Mouse (Mus musculus) embryonic facial prominence, embryonic 14.5 days (tissue): ENCODE measurements around the gene Traf7. TPM values are rescaled to one million over a fixed set of nuclear protein-coding genes. Genes with fewer than 3 reads are reported as not detected.

ENCODE experiments used
- ATAC-seq: fragments of 200-750 bp; cut with Nextera tagmentation; 2 replicates; pipeline ENCODE4 v1.8.0; 2017; ENCODE audit warnings: low read depth, moderate number of reproducible peaks, moderate TSS enrichment
- DNase-seq: peaks from one replicate; pipeline ENCODE4 v3.0.0-alpha.2; 2015; ENCODE audit warnings: low spot score
- H3K27ac ChIP-seq: fragments of 300-500 bp; sonication (generic); replicated peaks from 2 replicates; pipeline ENCODE4 v1.5.1; 2014; ENCODE audit warnings: low read depth, mild to moderate bottlenecking, low read length, moderate library complexity
- H3K27me3 ChIP-seq: fragments of 300-500 bp; sonication (generic); replicated peaks from 2 replicates; pipeline ENCODE4 v1.6.1; 2014; ENCODE audit warnings: low read length; ENCODE audit not compliant: control insufficient read depth, insufficient read depth
- H3K36me3 ChIP-seq: fragments of 300-500 bp; sonication (generic); 2 replicates; pipeline ENCODE4 v1.6.1; 2014; ENCODE audit warnings: low read length, mixed read lengths; ENCODE audit not compliant: control insufficient read depth, insufficient read depth
- H3K4me1 ChIP-seq: fragments of 300-500 bp; sonication (generic); 2 replicates; pipeline ENCODE4 v1.6.1; 2014; ENCODE audit warnings: antibody characterized with exemption, low read length; ENCODE audit not compliant: control insufficient read depth, insufficient read depth
- H3K4me2 ChIP-seq: fragments of 300-500 bp; sonication (generic); 2 replicates; pipeline ENCODE4 v1.6.1; 2014; ENCODE audit warnings: low read depth, mild to moderate bottlenecking, low read length, moderate library complexity, mixed read lengths
- H3K4me3 ChIP-seq: fragments of 300-500 bp; sonication (generic); 2 replicates; pipeline ENCODE4 v1.5.1; 2014; ENCODE audit warnings: low read depth, mild to moderate bottlenecking, low read length
- H3K9ac ChIP-seq: fragments of 300-500 bp; sonication (generic); 2 replicates; pipeline ENCODE4 v1.6.1; 2014; ENCODE audit warnings: low read depth, mild to moderate bottlenecking, low read length, moderate library complexity, mixed read lengths
- H3K9me3 ChIP-seq: fragments of 300-500 bp; sonication (generic); 2 replicates; pipeline ENCODE4 v1.6.1; 2016; ENCODE audit warnings: low read length; ENCODE audit not compliant: control insufficient read depth
- WGBS: fragments of 180-500 bp; shearing (Covaris S2); extraction: QIAGEN DNeasy Blood & Tissue Kit; methylation state at CpG from one replicate; pipeline ENCODE4 v1.1.7; 2014; 5-methylcytosine and 5-hydroxymethylcytosine counted together
- polyA plus RNA-seq: library from polyadenylated mRNA; unstranded; fragments of >200 nt; fragmentation: Nextera tagmentation; extraction: Ambion mirVana; gene quantifications from 2 replicates; pipeline ENCODE4 v1.2.1, GENCODE M21; 2014

Traf7 gene
- polyA plus RNA-seq, 1 experiment from 2014 or later, result 78.9 TPM

GRCm38 (mm10) chr17:24474557-24474956, 53.2 kb downstream of the Traf7 start:
- H3K4me3 ChIP-seq, result no peak overlapping the region
- no peaks in the 10 kb centered on the region for H3K27me3 ChIP-seq
- H3K4me1 ChIP-seq, result peaks cover 20% of the 10 kb centered on the region
- ATAC-seq, result no peak
- H3K36me3 ChIP-seq, result peaks cover 40% of the 10 kb centered on the region
- no peaks in the 10 kb centered on the region for H3K9me3 ChIP-seq
- no peak overlapping the region for H3K27ac ChIP-seq
- H3K4me2 ChIP-seq, result no peak overlapping the region
- no peak overlapping the region for H3K9ac ChIP-seq
- peak; percentile 56 for DNase-seq
- WGBS, result 58% methylated on average over 5 of the region's 5 CpGs

GRCm38 (mm10) chr17:24473612-24474275, 54.0 kb downstream of the Traf7 start, which contains the start of gene Bricd5:
TSS of gene Bricd5 (plus strand) at chr17:24473884.
- no peaks in the 10 kb centered on the region for H3K27me3 ChIP-seq
- peaks cover 40% of the 10 kb centered on the region for H3K36me3 ChIP-seq
- H3K27ac ChIP-seq, result no peak within 1 kb of the TSS
- no peaks in the 10 kb centered on the region for H3K9me3 ChIP-seq
- 0 out of 2 replicates have a peak within 1 kb of the TSS, but pooled peaks have one; percentile 96 for H3K4me2 ChIP-seq
- DNase-seq, result no peak
- no peak within 1 kb of the TSS; the same call in 1 of the 2 replicates for H3K9ac ChIP-seq
- WGBS, result 51% methylated on average over 5 of the region's 6 CpGs
- H3K4me3 ChIP-seq, result no peak within 1 kb of the TSS
- H3K4me1 ChIP-seq, result peaks cover 20% of the 10 kb centered on the region
- ATAC-seq, result no peak

GRCm38 (mm10) chr17:24472512-24472911, 55.2 kb downstream of the Traf7 start:
- Histone ChIP-seq H3K9ac (no peak overlapping the region), H3K9me3 (no peaks in the 10 kb centered on the region), H3K4me3 (no peak overlapping the region; the same call in 1 of the 2 replicates), H3K36me3 (peaks cover 36% of the 10 kb centered on the region), H3K27me3 (no peaks in the 10 kb centered on the region), H3K4me2 (peak overlapping the region; percentile 96), H3K4me1 (peaks cover 14% of the 10 kb centered on the region), H3K27ac (no peak overlapping the region)
- ATAC-seq (no peak), DNase-seq (no peak)
- WGBS, result 88% methylated on average over 4 of the region's 4 CpGs

GRCm38 (mm10) chr17:24470701-24471527, 56.8 kb downstream of the Traf7 start:
- H3K27ac ChIP-seq, result peak overlapping the region; percentile 76
- no peaks in the 10 kb centered on the region for H3K9me3 ChIP-seq
- H3K4me2 ChIP-seq, result peak overlapping the region; percentile 96
- peak overlapping the region; percentile 89 for H3K4me3 ChIP-seq
- ATAC-seq, result peak; percentile 14; the same call in 1 of the 2 replicates
- peak; percentile 11 for DNase-seq
- H3K4me1 ChIP-seq, result peaks cover 14% of the 10 kb centered on the region
- peaks cover 20% of the 10 kb centered on the region for H3K36me3 ChIP-seq
- peak overlapping the region; percentile 86 for H3K9ac ChIP-seq
- 1% methylated on average over 27 of the region's 68 CpGs for WGBS
- H3K27me3 ChIP-seq, result no peaks in the 10 kb centered on the region

DNA sequence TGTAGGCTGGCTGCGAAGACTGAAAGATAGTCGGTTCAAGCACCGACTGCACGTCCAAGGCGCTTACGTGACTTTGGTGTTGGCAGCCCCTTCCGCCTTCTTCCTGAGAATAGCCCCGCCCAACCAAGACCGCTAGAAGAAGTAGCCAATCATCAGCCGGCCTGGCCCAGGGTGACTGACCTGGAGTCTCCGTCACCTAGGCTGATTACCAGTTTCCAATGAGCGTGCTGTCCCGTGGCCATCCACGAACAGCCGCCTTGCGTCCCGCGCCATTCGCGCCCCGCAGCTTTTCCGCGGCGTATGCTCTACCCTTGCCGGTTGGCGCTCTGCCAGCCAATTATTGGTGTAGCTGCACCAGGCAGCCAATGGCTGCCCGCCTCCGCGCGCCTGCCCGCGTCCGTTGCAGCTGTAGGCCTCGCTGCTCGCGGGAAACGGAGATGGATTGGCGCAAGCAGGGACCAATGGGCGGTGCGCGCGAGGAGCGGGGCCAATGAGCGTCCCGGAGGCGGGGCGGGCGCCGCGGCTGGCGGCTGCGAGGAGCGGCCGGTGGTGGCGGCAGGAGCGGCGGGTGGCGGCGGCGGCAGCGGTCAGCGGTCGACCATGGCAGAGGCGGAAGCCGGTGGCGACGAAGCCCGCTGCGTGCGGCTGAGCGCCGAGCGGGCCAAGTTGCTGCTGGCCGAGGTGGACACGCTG, 57.7 kb downstream of the Traf7 start, which contains the start of the genes E4f1 and Pgp:
Gene E4f1, minus strand, starts transcription at position 404 of the 693 bp plus-strand sequence.
Gene Pgp, plus strand, starts transcription at position 483 of the 693 bp plus-strand sequence.
- Histone ChIP-seq H3K27me3 (no peaks in the 10 kb centered on the region), H3K4me2 (peak within 1 kb of the TSS; percentile 96), H3K4me3 (peak within 1 kb of the TSS; percentile 89), H3K9ac (peak within 1 kb of the TSS; percentile 86), H3K36me3 (peaks cover 12% of the 10 kb centered on the region), H3K4me1 (peaks cover 14% of the 10 kb centered on the region), H3K9me3 (no peaks in the 10 kb centered on the region), H3K27ac (peak within 1 kb of the TSS; percentile 76)
- ATAC-seq, result peak; percentile 99
- WGBS, result under 1% methylated on average over 39 of the region's 75 CpGs
- DNase-seq, result peak; percentile 99

GRCm38 (mm10) chr17:24469336-24469909, 58.3 kb downstream of the Traf7 start:
- Histone ChIP-seq H3K4me2 (peak overlapping the region; percentile 96), H3K4me3 (peak overlapping the region; percentile 89), H3K4me1 (peaks cover 14% of the 10 kb centered on the region), H3K36me3 (peaks cover 6% of the 10 kb centered on the region; the same call in 1 of the 2 replicates), H3K27me3 (no peaks in the 10 kb centered on the region), H3K9ac (peak overlapping the region; percentile 86), H3K9me3 (no peaks in the 10 kb centered on the region), H3K27ac (peak overlapping the region; percentile 76)
- WGBS, result 19% methylated on average over 7 of the region's 7 CpGs
- ATAC-seq (no peak), DNase-seq (no peak)

DNA sequence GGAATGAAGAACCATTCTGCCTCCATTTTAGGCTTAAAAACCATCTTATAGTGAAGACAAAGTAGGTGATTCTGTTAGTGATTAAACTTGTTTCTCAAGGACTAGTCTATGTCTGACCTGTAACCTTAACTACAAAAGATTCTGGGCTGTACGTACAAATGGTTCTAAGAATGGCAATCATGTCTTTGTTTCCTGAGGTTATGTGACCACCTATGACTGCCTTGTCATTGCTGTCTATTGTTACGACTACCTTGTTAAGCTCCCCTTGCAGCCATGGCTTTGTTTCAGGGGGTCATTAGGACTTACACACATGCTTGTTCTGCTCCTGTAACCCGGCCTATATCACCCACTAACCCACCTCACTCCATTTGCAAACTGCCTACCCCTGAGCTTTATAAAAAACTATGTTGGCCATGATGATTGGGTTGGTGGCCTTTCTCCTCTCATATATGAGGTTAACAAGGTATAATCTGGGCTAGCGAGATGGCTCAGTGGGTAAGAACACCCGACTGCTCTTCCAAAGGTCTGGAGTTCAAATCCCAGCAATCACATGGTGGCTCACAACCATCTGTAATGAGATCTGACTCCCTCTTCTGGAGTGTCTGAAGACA, 59.0 kb downstream of the Traf7 start:
- Histone ChIP-seq H3K9ac (no peak overlapping the region), H3K4me3 (no peak overlapping the region), H3K9me3 (no peaks in the 10 kb centered on the region), H3K4me2 (no peak overlapping the region), H3K36me3 (0 out of 2 replicates have a peak, but pooled peaks cover 3% of the 10 kb centered on the region), H3K4me1 (peaks cover 14% of the 10 kb centered on the region), H3K27me3 (no peaks in the 10 kb centered on the region), H3K27ac (no peak overlapping the region)
- 94% methylated on average over 5 of the region's 5 CpGs for WGBS
- ATAC-seq (no peak), DNase-seq (no peak)
